Mouse (Mus musculus) frontal cortex, postnatal 36 days (tissue): Measurements from ENCODE around the gene Clec14a.
"Not testable (repeated sequence)": the region's sequence is repeated elsewhere in the genome, so short reads cannot be mapped to it uniquely, and the experiment has no call there.

Source experiments
- DNase-seq, 2 experiments: peaks; one replicate each; pipeline ENCODE4 v3.0.0; 2022; ENCODE audit warnings: low spot score in 2 of 2

Clec14a gene

GRCm38 (mm10) chr12:58268563-58269501 lies at the start of gene Clec14a:
Gene Clec14a, minus strand, starts transcription at chr12:58269290.
- DNase-seq, result no peak

GRCm38 (mm10) chr12:58307835-58308234 lies 38.7 kb upstream of the Clec14a start:
- peak in 1 of 2 experiments; percentile 2 for DNase-seq

GRCm38 (mm10) chr12:58306402-58306801 lies 37.3 kb upstream of the Clec14a start:
- DNase-seq, result not testable (repeated sequence)

- DNase-seq, result no peak
Observed at GRCm38 (mm10) chr12:58305567-58305966, 36.5 kb upstream of the Clec14a start.

GRCm38 (mm10) chr12:58296980-58297379 lies 27.9 kb upstream of the Clec14a start:
- no peak for DNase-seq

- no peak for DNase-seq
Observed at GRCm38 (mm10) chr12:58285912-58286311, 16.8 kb upstream of the Clec14a start.

GRCm38 (mm10) chr12:58270520-58270919 lies 1.4 kb upstream of the Clec14a start:
- no peak for DNase-seq

- no peak for DNase-seq
Observed at GRCm38 (mm10) chr12:58269505-58269904, 415 bp upstream of the Clec14a start.

GRCm38 (mm10) chr12:58268186-58268562 lies 916 bp downstream of the Clec14a start:
- DNase-seq, result peak; percentile 33 to 43

- DNase-seq, result no peak
Observed at GRCm38 (mm10) chr12:58267779-58268178, 1.3 kb downstream of the Clec14a start.

GRCm38 (mm10) chr12:58251901-58252300 lies 17.2 kb downstream of the Clec14a start:
- DNase-seq, result no peak

GRCm38 (mm10) chr12:58232489-58232888 lies 36.6 kb downstream of the Clec14a start:
- no peak for DNase-seq

- DNase-seq, result no peak
Observed at GRCm38 (mm10) chr12:58225644-58226043, 43.4 kb downstream of the Clec14a start.

- no peak for DNase-seq
Observed at GRCm38 (mm10) chr12:58219078-58219477, 50.0 kb downstream of the Clec14a start.

- DNase-seq, result no peak
Observed at GRCm38 (mm10) chr12:58216218-58216617, 52.9 kb downstream of the Clec14a start.
